Mouse (Mus musculus): ENCODE data around the gene Mrps7. TPM values are rescaled to one million over a fixed set of nuclear protein-coding genes. Genes with fewer than 3 reads are reported as not detected.

Mrps7 gene
- polyA plus RNA-seq, 1 experiment: 13.3 TPM

GRCm38 (mm10) chr11:115627705-115628464 is 24.2 kb downstream of the Mrps7 start, which contains the start of gene Slc25a19:
Slc25a19 (minus strand) TSS chr11:115628295.
- Histone ChIP-seq H3K36me3 (ENCODE audit: control insufficient read depth, insufficient read depth, low read length) (peaks cover 2% of the 10 kb centered on the region; the same call in 1 of the 2 replicates), H3K27ac (ENCODE audit: insufficient read depth, low read depth, low read length) (peak within 1 kb of the TSS; percentile 38), H3K4me1 (ENCODE audit: control insufficient read depth, insufficient read depth, insufficient read length, low read length) (peaks cover 4% of the 10 kb centered on the region; the same call in 1 of the 2 replicates), H3K4me3 (ENCODE audit: low read depth, low read length) (peak within 1 kb of the TSS; percentile 83), H3K27me3 (ENCODE audit: control insufficient read depth, insufficient read depth, low read length) (no peaks in the 10 kb centered on the region)
- TF ChIP-seq CTCF (IDR thresholded peaks at IDR 0.05; ENCODE audit: extremely low read depth, insufficient read length, insufficient replicate concordance, low read depth, low read length): no peak
- peak; percentile 71 for TF ChIP-seq POLR2A (IDR thresholded peaks at IDR 0.05; ENCODE audit: low read depth, low read length)
- under 1% methylated on average over 47 of the region's 47 CpGs for WGBS

- Histone ChIP-seq H3K27ac (ENCODE audit: insufficient read depth, low read depth, low read length) (no peak overlapping the region), H3K4me1 (ENCODE audit: control insufficient read depth, insufficient read depth, insufficient read length, low read length) (peaks cover 4% of the 10 kb centered on the region; the same call in 1 of the 2 replicates), H3K27me3 (ENCODE audit: control insufficient read depth, insufficient read depth, low read length) (no peaks in the 10 kb centered on the region), H3K36me3 (ENCODE audit: control insufficient read depth, insufficient read depth, low read length) (no peaks in the 10 kb centered on the region), H3K4me3 (ENCODE audit: low read depth, low read length) (no peak overlapping the region; the same call in 1 of the 2 replicates)
- WGBS: 43% methylated on average over 13 of the region's 13 CpGs
- TF ChIP-seq POLR2A (IDR thresholded peaks at IDR 0.05; ENCODE audit: low read depth, low read length) (no peak), CTCF (IDR thresholded peaks at IDR 0.05; ENCODE audit: extremely low read depth, insufficient read length, insufficient replicate concordance, low read depth, low read length) (no peak)
Measured at GRCm38 (mm10) chr11:115628465-115629101, 24.9 kb downstream of the Mrps7 start.

GRCm38 (mm10) chr11:115629734-115630531 is 26.2 kb downstream of the Mrps7 start:
- Histone ChIP-seq H3K27ac (ENCODE audit: insufficient read depth, low read depth, low read length) (peak overlapping the region; percentile 24; the same call in 1 of the 2 replicates), H3K36me3 (ENCODE audit: control insufficient read depth, insufficient read depth, low read length) (no peaks in the 10 kb centered on the region), H3K4me3 (ENCODE audit: low read depth, low read length) (no peak overlapping the region), H3K4me1 (ENCODE audit: control insufficient read depth, insufficient read depth, insufficient read length, low read length) (peaks cover 4% of the 10 kb centered on the region; the same call in 1 of the 2 replicates), H3K27me3 (ENCODE audit: control insufficient read depth, insufficient read depth, low read length) (no peaks in the 10 kb centered on the region)
- 85% methylated on average over 13 of the region's 13 CpGs for WGBS
- TF ChIP-seq POLR2A (IDR thresholded peaks at IDR 0.05; ENCODE audit: low read depth, low read length) (no peak), CTCF (IDR thresholded peaks at IDR 0.05; ENCODE audit: extremely low read depth, insufficient read length, insufficient replicate concordance, low read depth, low read length) (no peak)

GRCm38 (mm10) chr11:115630532-115631504 is 27.1 kb downstream of the Mrps7 start:
- no peak overlapping the region for H3K4me3 ChIP-seq (ENCODE audit: low read depth, low read length)
- H3K36me3 ChIP-seq (ENCODE audit: control insufficient read depth, insufficient read depth, low read length): no peaks in the 10 kb centered on the region
- H3K27ac ChIP-seq (ENCODE audit: insufficient read depth, low read depth, low read length): peak overlapping the region; percentile 77
- H3K4me1 ChIP-seq (ENCODE audit: control insufficient read depth, insufficient read depth, insufficient read length, low read length): peaks cover 4% of the 10 kb centered on the region; the same call in 1 of the 2 replicates
- TF ChIP-seq POLR2A (IDR thresholded peaks at IDR 0.05; ENCODE audit: low read depth, low read length) (no peak), CTCF (IDR thresholded peaks at IDR 0.05; ENCODE audit: extremely low read depth, insufficient read length, insufficient replicate concordance, low read depth, low read length) (no peak)
- 33% methylated on average over 16 of the region's 16 CpGs for WGBS
- no peaks in the 10 kb centered on the region for H3K27me3 ChIP-seq (ENCODE audit: control insufficient read depth, insufficient read depth, low read length)

- Histone ChIP-seq H3K27me3 (ENCODE audit: control insufficient read depth, insufficient read depth, low read length) (no peaks in the 10 kb centered on the region), H3K4me3 (ENCODE audit: low read depth, low read length) (no peak overlapping the region), H3K4me1 (ENCODE audit: control insufficient read depth, insufficient read depth, insufficient read length, low read length) (peaks cover 4% of the 10 kb centered on the region; the same call in 1 of the 2 replicates), H3K27ac (ENCODE audit: insufficient read depth, low read depth, low read length) (peak overlapping the region; percentile 77), H3K36me3 (ENCODE audit: control insufficient read depth, insufficient read depth, low read length) (no peaks in the 10 kb centered on the region)
- TF ChIP-seq CTCF (IDR thresholded peaks at IDR 0.05; ENCODE audit: extremely low read depth, insufficient read length, insufficient replicate concordance, low read depth, low read length) (peak; percentile 40; the same call in 1 of the 2 replicates), POLR2A (IDR thresholded peaks at IDR 0.05; ENCODE audit: low read depth, low read length) (no peak)
- 25% methylated on average over 3 of the region's 3 CpGs for WGBS
Measured at GRCm38 (mm10) chr11:115631505-115631890, 27.8 kb downstream of the Mrps7 start.

GRCm38 (mm10) chr11:115632247-115632646 is 28.5 kb downstream of the Mrps7 start:
- Histone ChIP-seq H3K4me1 (ENCODE audit: control insufficient read depth, insufficient read depth, insufficient read length, low read length) (peaks cover 4% of the 10 kb centered on the region; the same call in 1 of the 2 replicates), H3K27me3 (ENCODE audit: control insufficient read depth, insufficient read depth, low read length) (no peaks in the 10 kb centered on the region), H3K4me3 (ENCODE audit: low read depth, low read length) (no peak overlapping the region), H3K36me3 (ENCODE audit: control insufficient read depth, insufficient read depth, low read length) (no peaks in the 10 kb centered on the region), H3K27ac (ENCODE audit: insufficient read depth, low read depth, low read length) (peak overlapping the region; percentile 9; the same call in 1 of the 2 replicates)
- TF ChIP-seq CTCF (IDR thresholded peaks at IDR 0.05; ENCODE audit: extremely low read depth, insufficient read length, insufficient replicate concordance, low read depth, low read length) (no peak), POLR2A (IDR thresholded peaks at IDR 0.05; ENCODE audit: low read depth, low read length) (no peak)
- WGBS: 70% methylated on average over 7 of the region's 7 CpGs

Data from small intestine, adult 2 months (tissue).